8 mouse cellular contexts compared by ENCODE assay signal in genomic region chr13:43991774-43992173, GRCm38 (mm10).
DNase-seq lines count a peak whose midpoint lies in the region; ATAC-seq and TF ChIP-seq lines count a peak whose summit lies in the region.

No protein-coding gene starts in this region.

- H3K27me3 ChIP-seq in kidney, adult 2 months (replicated peaks; ENCODE audit: control insufficient read depth, insufficient read depth, low read length), result no peaks in the 10 kb centered on the region
- H3K27me3 ChIP-seq in lung, embryonic 16.5 days (ENCODE audit: control insufficient read depth, insufficient read depth, low read depth, low read length), result no peaks in the 10 kb centered on the region

- H3K36me3 ChIP-seq in kidney, adult 2 months (ENCODE audit: control insufficient read depth, insufficient read depth, low read length), result no peaks in the 10 kb centered on the region
- no peaks in the 10 kb centered on the region for H3K36me3 ChIP-seq in lung, embryonic 16.5 days (ENCODE audit: control insufficient read depth, insufficient read depth, low read length)

- no peak for TF ChIP-seq CTCF in kidney, adult 2 months (conservative IDR thresholded peaks at IDR 0.05; ENCODE audit: insufficient read depth, insufficient read length, low read depth, low read length)

- H3K27ac ChIP-seq in kidney, adult 2 months (ENCODE audit: insufficient read depth, low read depth, low read length), result 0 out of 2 replicates have a peak overlapping the region, but pooled peaks have one; percentile 47
- no peak overlapping the region; the same call in 1 of the 2 replicates for H3K27ac ChIP-seq in lung, embryonic 16.5 days (ENCODE audit: low read length)

- peaks cover 10% of the 10 kb centered on the region; the same call in 1 of the 2 replicates for H3K4me1 ChIP-seq in kidney, adult 2 months (ENCODE audit: control insufficient read depth, insufficient read depth, low read length)
- H3K4me1 ChIP-seq in lung, embryonic 16.5 days (replicated peaks; ENCODE audit: control insufficient read depth, insufficient read depth, low read length), result peaks cover 22% of the 10 kb centered on the region

- peak; percentile 17 for DNase-seq in layer of hippocampus, adult 11-12 months (ENCODE audit: low spot score)
- no peak for DNase-seq in layer of hippocampus, adult 18-20 months (ENCODE audit: low spot score in 2 of 2)
- DNase-seq in adrenal gland, adult (ENCODE audit: inconsistent age in 2 of 2, low spot score in 1 of 2), result peak; percentile 72 to 90
- peak; percentile 1 for DNase-seq in fat pad, adult 2 months (ENCODE audit: extremely low read depth, low read depth, low spot score)
- peak; percentile 94 for DNase-seq in kidney, adult 2 months
- peak; percentile 74 for DNase-seq in yolk sac, embryonic 10.5 days (ENCODE audit: low spot score)
- no peak for DNase-seq in B cell, adult 2 months

- WGBS in kidney, adult 2 months, result 10% methylated on average over 5 of the region's 5 CpGs
- WGBS in lung, embryonic 16.5 days, result 5% methylated on average over 5 of the region's 5 CpGs

- H3K4me2 ChIP-seq in lung, embryonic 16.5 days (ENCODE audit: low read depth, low read length), result peak overlapping the region; percentile 28

- no peaks in the 10 kb centered on the region; the same call in 1 of the 2 replicates for H3K9me3 ChIP-seq in lung, embryonic 16.5 days (ENCODE audit: control insufficient read depth, low read length)

- ATAC-seq in lung, embryonic 16.5 days (ENCODE audit: low read depth), result peak; percentile 83

- H3K9ac ChIP-seq in lung, embryonic 16.5 days (ENCODE audit: low read length), result no peak overlapping the region

- no peak overlapping the region for H3K4me3 ChIP-seq in kidney, adult 2 months (ENCODE audit: insufficient read depth, low read depth, low read length)
- no peak overlapping the region for H3K4me3 ChIP-seq in lung, embryonic 16.5 days (ENCODE audit: low read length)

- TF ChIP-seq POLR2A in kidney, adult 2 months (IDR thresholded peaks at IDR 0.05; ENCODE audit: low read depth, low read length), result no peak

Comparison
In these comparisons a context has a peak if more than half of its experiments do, and no peak if none do; other contexts are left out.
1. DNase-seq: peak in layer of hippocampus, adult 11-12 months (single experiment), adrenal gland, adult (2 of 2), fat pad, adult 2 months (single experiment), kidney, adult 2 months (single experiment) and yolk sac, embryonic 10.5 days (single experiment); none in layer of hippocampus, adult 18-20 months (0 of 2) and B cell, adult 2 months (0 of 2).